8 mouse cellular contexts compared by ENCODE assay signal in the genomic region with DNA sequence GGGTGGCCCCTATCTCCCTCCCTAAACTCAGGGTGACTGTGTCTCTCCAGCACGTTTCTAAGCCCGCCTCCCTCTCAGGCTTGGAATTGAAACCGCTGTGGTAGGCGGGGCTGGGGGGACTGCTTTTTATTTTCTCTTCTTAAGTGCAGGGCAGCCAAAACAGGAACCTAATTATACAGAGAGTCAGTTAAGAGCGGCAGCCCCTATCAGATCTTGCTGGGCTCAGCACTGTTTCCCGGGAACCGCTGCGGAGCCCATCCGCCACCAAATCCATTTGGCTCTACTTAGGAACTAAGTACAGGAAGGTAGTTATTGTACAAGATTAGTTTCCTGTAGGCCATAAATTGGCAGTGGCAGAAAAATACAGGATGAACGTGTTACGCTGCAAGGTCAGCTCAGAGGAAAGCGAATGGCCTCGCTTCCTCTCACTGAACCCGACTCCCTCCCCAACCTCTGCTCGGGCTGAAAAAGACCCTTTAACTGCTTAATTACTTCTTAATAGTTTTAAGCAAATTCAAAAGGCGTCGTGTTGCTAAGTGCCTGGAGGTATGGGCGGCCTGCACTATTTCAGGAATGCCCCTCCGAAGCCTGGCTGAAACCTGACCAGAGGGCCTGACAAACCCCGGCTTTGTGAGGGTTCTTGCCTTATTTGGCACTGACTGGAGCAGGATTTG.
DNase-seq lines count a peak whose midpoint lies in the region; ATAC-seq and TF ChIP-seq lines count a peak whose summit lies in the region.

No protein-coding gene starts in this region.

- TF ChIP-seq CTCF in C2C12 (IDR thresholded peaks at IDR 0.05; ENCODE audit: control insufficient read depth, insufficient read depth, insufficient read length) = no peak
- no peak for TF ChIP-seq CTCF in MEL (IDR thresholded peaks at IDR 0.05 in 2 of 3, conservative IDR thresholded peaks at IDR 0.05 in 1 of 3; ENCODE audit: control insufficient read depth in 1 of 3, insufficient read depth in 1 of 3, low read depth in 2 of 3, low read length in 3 of 3, poor library complexity in 1 of 3, severe bottlenecking in 1 of 3)
- no peak for TF ChIP-seq CTCF in kidney, postnatal 0 days (IDR thresholded peaks at IDR 0.05; ENCODE audit: low read depth)

- H3K4me3 ChIP-seq in C2C12 (ENCODE audit: insufficient read depth, poor library complexity, severe bottlenecking) (no peak overlapping the region), MEL (ENCODE audit: control insufficient read depth in 1 of 2, insufficient read depth in 1 of 2, low read depth in 2 of 2, low read length in 2 of 2) (peak overlapping the region; percentile 54 to 86)
- no peak overlapping the region for H3K4me3 ChIP-seq in embryonic facial prominence, embryonic 11.5 days (ENCODE audit: low read depth, low read length)
- peak overlapping the region; percentile 23; the same call in 1 of the 2 replicates for H3K4me3 ChIP-seq in heart, embryonic 16.5 days (ENCODE audit: low read length)
- no peak overlapping the region for H3K4me3 ChIP-seq in kidney, postnatal 0 days (replicated peaks; ENCODE audit: low read depth, low read length)

- peak; percentile 37; the same call in 1 of the 2 replicates for ATAC-seq in embryonic facial prominence, embryonic 11.5 days (replicated peaks; ENCODE audit: insufficient number of reproducible peaks, low FRiP score, low TSS enrichment, low read depth)
- ATAC-seq in heart, embryonic 16.5 days (replicated peaks; ENCODE audit: extremely low read depth, insufficient read depth, low FRiP score) = peak; percentile 10; the same call in 1 of the 2 replicates
- ATAC-seq in kidney, postnatal 0 days (replicated peaks; ENCODE audit: low FRiP score, low read depth) = peak; percentile 50

- no peaks in the 10 kb centered on the region for H3K27me3 ChIP-seq in C2C12 (ENCODE audit: control insufficient read depth, insufficient read depth, insufficient read length)
- H3K27me3 ChIP-seq in MEL (ENCODE audit: control insufficient read depth in 1 of 2, insufficient read depth in 2 of 2, low read length in 2 of 2) = no peaks in the 10 kb centered on the region; a peak in 1 of 4 replicates
- H3K27me3 ChIP-seq in embryonic facial prominence, embryonic 11.5 days (ENCODE audit: control insufficient read depth, insufficient read depth, low read length) = no peaks in the 10 kb centered on the region
- H3K27me3 ChIP-seq in heart, embryonic 16.5 days (ENCODE audit: control insufficient read depth, insufficient read depth, low read length) = peaks cover 5% of the 10 kb centered on the region; the same call in 1 of the 2 replicates
- 0 out of 2 replicates have a peak, but pooled peaks cover 4% of the 10 kb centered on the region for H3K27me3 ChIP-seq in kidney, postnatal 0 days (ENCODE audit: insufficient read depth, low read length)

- no peaks in the 10 kb centered on the region for H3K79me2 ChIP-seq in C2C12 (ENCODE audit: control insufficient read depth, insufficient read depth)
- peaks cover 2% of the 10 kb centered on the region; the same call in 1 of the 2 replicates for H3K79me2 ChIP-seq in MEL (ENCODE audit: control insufficient read depth, insufficient read depth, low read length, poor library complexity)

- peak overlapping the region; percentile 87 for H3K9ac ChIP-seq in MEL (ENCODE audit: control insufficient read depth, low read depth, low read length, poor library complexity, severe bottlenecking)
- peak overlapping the region; percentile 10; the same call in 1 of the 2 replicates for H3K9ac ChIP-seq in embryonic facial prominence, embryonic 11.5 days (replicated peaks; ENCODE audit: low read length)
- H3K9ac ChIP-seq in heart, embryonic 16.5 days (ENCODE audit: low read length) = peak overlapping the region; percentile 60
- H3K9ac ChIP-seq in kidney, postnatal 0 days (ENCODE audit: low read depth, low read length) = no peak overlapping the region

- peak; percentile 97 for DNase-seq in MEL (ENCODE audit: low read depth, low spot score)
- DNase-seq in embryonic facial prominence, embryonic 11.5 days (ENCODE audit: low spot score) = peak; percentile 92
- DNase-seq in kidney, postnatal 0 days (ENCODE audit: low spot score) = peak; percentile 93
- DNase-seq in lung, postnatal 36 days = peak; percentile 88
- peak; percentile 52 to 68 for DNase-seq in spleen, adult 18-20 months
- DNase-seq in cerebellum, postnatal 4 days (ENCODE audit: low spot score in 2 of 2) = no peak

- H3K27ac ChIP-seq in MEL (ENCODE audit: control insufficient read depth, low read depth, low read length) = peak overlapping the region; percentile 91
- H3K27ac ChIP-seq in embryonic facial prominence, embryonic 11.5 days (replicated peaks; ENCODE audit: low read depth, low read length) = peak overlapping the region; percentile 78
- peak overlapping the region; percentile 86 for H3K27ac ChIP-seq in heart, embryonic 16.5 days (ENCODE audit: low read length)
- H3K27ac ChIP-seq in kidney, postnatal 0 days = peak overlapping the region; percentile 88

- under 1% methylated on average over 20 of the region's 20 CpGs for WGBS in embryonic facial prominence, embryonic 11.5 days
- WGBS in heart, embryonic 16.5 days = 3% methylated on average over 20 of the region's 20 CpGs
- WGBS in kidney, postnatal 0 days = 2% methylated on average over 20 of the region's 20 CpGs

- no peak for TF ChIP-seq RAD21 in MEL (IDR thresholded peaks at IDR 0.05; ENCODE audit: low read depth, low read length)

- H3K9me3 ChIP-seq in MEL (replicated peaks; ENCODE audit: insufficient read depth, low read length) = no peaks in the 10 kb centered on the region
- no peaks in the 10 kb centered on the region for H3K9me3 ChIP-seq in embryonic facial prominence, embryonic 11.5 days (replicated peaks; ENCODE audit: control insufficient read depth, low read length)
- H3K9me3 ChIP-seq in heart, embryonic 16.5 days (replicated peaks; ENCODE audit: control insufficient read depth, low read length) = no peaks in the 10 kb centered on the region
- H3K9me3 ChIP-seq in kidney, postnatal 0 days (replicated peaks; ENCODE audit: low read length) = no peaks in the 10 kb centered on the region

- peak overlapping the region; percentile 14 for H3K4me2 ChIP-seq in embryonic facial prominence, embryonic 11.5 days (ENCODE audit: low read depth, low read length)
- H3K4me2 ChIP-seq in heart, embryonic 16.5 days (ENCODE audit: low read depth, low read length) = peak overlapping the region; percentile 57
- H3K4me2 ChIP-seq in kidney, postnatal 0 days (ENCODE audit: low read length) = peak overlapping the region; percentile 18

- TF ChIP-seq EP300 in MEL (IDR thresholded peaks at IDR 0.05; ENCODE audit: low read depth in 1 of 2, low read length in 2 of 2) = peak in 1 of 2 experiments; percentile 73; a peak in 2 of 4 replicates

- peak in 1 of 2 experiments; percentile 83; a peak in 2 of 4 replicates for TF ChIP-seq POLR2A in MEL (IDR thresholded peaks at IDR 0.05; ENCODE audit: control insufficient read depth in 1 of 2, insufficient read depth in 1 of 2, low read depth in 1 of 2, low read length in 2 of 2, poor library complexity in 1 of 2)

- H3K4me1 ChIP-seq in MEL (ENCODE audit: control insufficient read depth in 1 of 2, insufficient read depth in 2 of 2, low read length in 2 of 2) = peaks cover 0 to 13% of the 10 kb centered on the region in 2 experiments; a peak in 3 of 4 replicates
- peaks cover 20% of the 10 kb centered on the region for H3K4me1 ChIP-seq in embryonic facial prominence, embryonic 11.5 days (ENCODE audit: control insufficient read depth, insufficient read depth, low read length)
- H3K4me1 ChIP-seq in heart, embryonic 16.5 days (ENCODE audit: control insufficient read depth, insufficient read depth, low read length) = peaks cover 59% of the 10 kb centered on the region
- H3K4me1 ChIP-seq in kidney, postnatal 0 days (replicated peaks; ENCODE audit: insufficient read depth, low read length) = peaks cover 35% of the 10 kb centered on the region

- peak overlapping the region; percentile 26 for H3ac ChIP-seq in C2C12 (ENCODE audit: control insufficient read depth, insufficient read length, low read depth)

- H3K36me3 ChIP-seq in C2C12 (ENCODE audit: control insufficient read depth, insufficient read depth) (no peaks in the 10 kb centered on the region), MEL (ENCODE audit: control insufficient read depth in 1 of 2, insufficient read depth in 2 of 2, low read length in 2 of 2) (peaks cover 0 to 10% of the 10 kb centered on the region in 2 experiments; a peak in 2 of 4 replicates)
- H3K36me3 ChIP-seq in embryonic facial prominence, embryonic 11.5 days (replicated peaks; ENCODE audit: control insufficient read depth, insufficient read depth, low read depth, low read length) = no peaks in the 10 kb centered on the region
- H3K36me3 ChIP-seq in heart, embryonic 16.5 days (ENCODE audit: control insufficient read depth, insufficient read depth) = no peaks in the 10 kb centered on the region
- no peaks in the 10 kb centered on the region for H3K36me3 ChIP-seq in kidney, postnatal 0 days (ENCODE audit: insufficient read depth, low read length)

- H3K79me3 ChIP-seq in C2C12 (ENCODE audit: low read depth) = no peaks in the 10 kb centered on the region

TF ChIP-seq in C2C12, 6 proteins besides CTCF, POLR2A, EP300 and RAD21:
- TF ChIP-seq MYOG (IDR thresholded peaks at IDR 0.05; ENCODE audit: control insufficient read depth, extremely low read depth, insufficient read length) (no peak), CEBPB (IDR thresholded peaks at IDR 0.05; ENCODE audit: low read depth) (no peak), USF1 (IDR thresholded peaks at IDR 0.05; ENCODE audit: low read depth) (no peak), MAX (IDR thresholded peaks at IDR 0.05) (no peak), MYOD1 (IDR thresholded peaks at IDR 0.05; ENCODE audit: control insufficient read depth, insufficient read length, low read depth) (no peak), FOSL1 (IDR thresholded peaks at IDR 0.05; ENCODE audit: insufficient read depth, low read length, poor library complexity, severe bottlenecking) (no peak)

TF ChIP-seq in MEL, 35 proteins besides CTCF, POLR2A, EP300 and RAD21 (continues in another document):
- TF ChIP-seq ELF1 (IDR thresholded peaks at IDR 0.05; ENCODE audit: low read depth, low read length) (no peak), MEF2A (IDR thresholded peaks at IDR 0.05; ENCODE audit: extremely low read depth, insufficient replicate concordance, low read depth, low read length, poor library complexity, severe bottlenecking) (no peak), ZNF384 (IDR thresholded peaks at IDR 0.05; ENCODE audit: low read depth, low read length) (no peak), NRF1 (IDR thresholded peaks at IDR 0.05; ENCODE audit: insufficient read depth, low read depth, low read length, poor library complexity, severe bottlenecking) (no peak), ZC3H11A (IDR thresholded peaks at IDR 0.05; ENCODE audit: low read depth, low read length) (peak; percentile 5; the same call in 1 of the 2 replicates), GATA1 (IDR thresholded peaks at IDR 0.05; ENCODE audit: low read depth, low read length) (peak; percentile 52), KAT2A (conservative IDR thresholded peaks at IDR 0.05; ENCODE audit: low read depth, low read length) (0 out of 2 replicates have a peak, but pooled peaks have one; percentile 17), ETS1 (IDR thresholded peaks at IDR 0.05; ENCODE audit: low read depth, low read length) (peak; percentile 85), MAZ (IDR thresholded peaks at IDR 0.05; ENCODE audit: low read depth, low read length) (peak; percentile 63; the same call in 1 of the 2 replicates)

Comparison
In these comparisons a context has a peak if more than half of its experiments do, and no peak if none do; other contexts are left out.
1. H3K4me3 ChIP-seq: peak in MEL (2 of 2) and heart, embryonic 16.5 days (single experiment); none in C2C12 (single experiment), embryonic facial prominence, embryonic 11.5 days (single experiment) and kidney, postnatal 0 days (single experiment).
2. DNase-seq: peak in MEL (single experiment), embryonic facial prominence, embryonic 11.5 days (single experiment), kidney, postnatal 0 days (single experiment), lung, postnatal 36 days (single experiment) and spleen, adult 18-20 months (2 of 2); none in cerebellum, postnatal 4 days (0 of 2).
3. Peak in every context shown above with its lines, with median percentiles within 50 percentile points of each other: H3K27ac ChIP-seq, ATAC-seq and H3K4me2 ChIP-seq.